Mouse (Mus musculus) lung, embryonic 14.5 days (tissue): ENCODE data around the gene Ccdc191. TPM values are rescaled to one million over a fixed set of nuclear protein-coding genes. Genes with fewer than 3 reads are reported as not detected.

Source experiments
- ATAC-seq: fragments of 200-750 bp; cut with Nextera tagmentation; 2 replicates; pipeline ENCODE4 v1.8.0; 2017; ENCODE audit warnings: mild to moderate bottlenecking, moderate TSS enrichment, moderate library complexity; ENCODE audit not compliant: insufficient read depth
- DNase-seq: peaks from one replicate; pipeline ENCODE4 v3.0.0-alpha.2; 2015
- H3K27ac ChIP-seq: fragments of 300-500 bp; sonication (generic); 2 replicates; pipeline ENCODE4 v1.5.1; 2014; ENCODE audit warnings: low read depth, mild to moderate bottlenecking, moderate library complexity
- H3K27me3 ChIP-seq: fragments of 300-500 bp; sonication (generic); 2 replicates; pipeline ENCODE4 v1.6.1; 2014; ENCODE audit warnings: low read length, control low read depth; ENCODE audit not compliant: insufficient read depth
- H3K36me3 ChIP-seq: fragments of 300-500 bp; sonication (generic); 2 replicates; pipeline ENCODE4 v1.6.1; 2014; ENCODE audit warnings: control low read depth; ENCODE audit not compliant: insufficient read depth
- H3K4me1 ChIP-seq: fragments of 300-500 bp; sonication (generic); 2 replicates; pipeline ENCODE4 v1.6.1; 2014; ENCODE audit warnings: antibody characterized with exemption, control low read depth; ENCODE audit not compliant: insufficient read depth
- H3K4me2 ChIP-seq: fragments of 300-500 bp; sonication (generic); 2 replicates; pipeline ENCODE4 v1.6.1; 2014; ENCODE audit warnings: mild to moderate bottlenecking
- H3K4me3 ChIP-seq: fragments of 300-500 bp; sonication (generic); 2 replicates; pipeline ENCODE4 v1.5.1; 2014; ENCODE audit warnings: low read depth, low read length
- H3K9ac ChIP-seq: fragments of 300-500 bp; sonication (generic); 2 replicates; pipeline ENCODE4 v1.6.1; 2014
- H3K9me3 ChIP-seq: fragments of 300-500 bp; sonication (generic); 2 replicates; pipeline ENCODE4 v1.6.1; 2016; ENCODE audit warnings: low read depth, low read length, control low read depth
- CTCF ChIP-seq: IDR thresholded peaks from 2 replicates; pipeline ENCODE4 v1.5.1; 2016; ENCODE audit warnings: antibody characterized with exemption, low read depth
- WGBS: fragments of 180-500 bp; shearing (Covaris S2); extraction: QIAGEN DNeasy Blood & Tissue Kit; methylation state at CpG from one replicate; pipeline ENCODE4 v1.1.7; 2014; 5-methylcytosine and 5-hydroxymethylcytosine counted together
- polyA plus RNA-seq: library from polyadenylated mRNA; unstranded; fragments of >200 nt; fragmentation: Nextera tagmentation; extraction: Ambion mirVana; gene quantifications from 2 replicates; pipeline ENCODE4 v1.2.1, GENCODE M21; 2014

Ccdc191 gene
- polyA plus RNA-seq, 1 experiment from 2014 or later = 10.5 TPM

DNA sequence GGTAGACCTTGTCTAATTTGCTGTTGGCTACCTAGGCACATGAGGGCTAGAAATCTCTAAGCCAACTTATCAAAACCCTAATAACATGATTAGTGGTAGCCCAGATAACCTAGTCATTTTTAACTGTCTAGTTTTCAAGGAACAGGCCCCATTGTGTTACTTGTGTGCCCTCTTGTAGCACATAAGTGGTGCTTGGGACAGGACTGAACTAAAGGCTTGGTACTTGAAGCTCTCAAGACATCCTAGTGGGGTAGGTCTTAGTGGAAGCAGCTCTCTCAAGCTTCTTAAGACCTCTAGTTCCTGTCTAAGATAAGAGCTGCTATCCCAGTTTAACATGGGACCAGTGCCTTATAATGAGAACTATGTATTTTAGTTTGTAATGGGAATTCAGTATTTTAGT, 41.0 kb downstream of the Ccdc191 start:
- Histone ChIP-seq H3K9ac (no peak overlapping the region), H3K27me3 (no peaks in the 10 kb centered on the region), H3K4me1 (peaks cover 9% of the 10 kb centered on the region), H3K9me3 (no peaks in the 10 kb centered on the region), H3K4me3 (no peak overlapping the region), H3K27ac (no peak overlapping the region), H3K4me2 (no peak overlapping the region), H3K36me3 (no peaks in the 10 kb centered on the region)
- DNase-seq (no peak), ATAC-seq (no peak)
- no peak for TF ChIP-seq CTCF

DNA sequence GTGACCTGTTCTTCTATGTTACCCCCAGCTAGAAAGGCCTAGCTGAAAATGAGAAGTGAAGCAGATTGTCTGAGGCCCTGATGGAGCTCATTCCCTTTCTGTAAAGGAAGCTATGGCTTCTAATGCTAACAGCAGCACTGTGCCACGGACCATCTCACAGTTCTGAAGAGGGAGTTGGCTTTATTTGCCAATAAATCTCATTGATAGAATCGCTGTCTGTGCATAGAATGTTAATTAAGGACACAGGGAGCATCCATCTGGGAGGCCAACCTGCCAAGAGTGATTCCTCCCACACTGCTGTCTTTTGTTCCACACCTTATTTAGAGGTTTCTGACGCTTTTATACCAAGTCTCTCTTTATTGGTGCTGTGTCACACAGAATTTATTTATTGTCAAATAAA, 41.9 kb downstream of the Ccdc191 start:
- DNase-seq = no peak
- Histone ChIP-seq H3K4me3 (no peak overlapping the region), H3K9me3 (no peaks in the 10 kb centered on the region), H3K27me3 (no peaks in the 10 kb centered on the region), H3K36me3 (no peaks in the 10 kb centered on the region), H3K4me2 (no peak overlapping the region), H3K9ac (no peak overlapping the region), H3K27ac (no peak overlapping the region), H3K4me1 (peaks cover 10% of the 10 kb centered on the region)
- WGBS = 67% methylated on average over 3 of the region's 3 CpGs
- TF ChIP-seq CTCF = no peak
- ATAC-seq = no peak

DNA sequence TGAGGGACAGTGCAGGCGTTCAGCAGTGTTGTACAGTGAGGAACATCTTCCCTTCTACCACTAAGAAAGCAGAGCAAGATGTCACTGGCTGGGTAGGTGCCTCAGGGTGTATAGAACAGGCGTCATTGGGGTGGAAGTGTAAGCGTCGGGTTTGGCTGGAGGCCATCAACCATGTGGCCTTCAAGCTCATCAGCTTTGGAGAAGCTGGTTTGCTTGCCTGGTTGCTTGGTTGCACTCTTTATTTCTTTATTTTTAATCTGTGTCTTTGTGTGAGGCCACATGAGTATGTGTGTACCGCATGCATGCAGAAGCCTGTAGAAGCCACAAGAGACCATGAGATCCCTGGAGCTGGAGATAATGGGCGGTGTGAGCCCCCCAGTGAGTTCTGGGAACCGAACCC, 42.7 kb downstream of the Ccdc191 start:
- no peak overlapping the region for H3K9ac ChIP-seq
- H3K4me1 ChIP-seq = peaks cover 10% of the 10 kb centered on the region
- 76% methylated on average over 7 of the region's 7 CpGs for WGBS
- TF ChIP-seq CTCF = no peak
- DNase-seq (no peak), ATAC-seq (no peak)
- no peak overlapping the region for H3K27ac ChIP-seq
- no peak overlapping the region for H3K4me2 ChIP-seq
- no peak overlapping the region for H3K4me3 ChIP-seq
- no peaks in the 10 kb centered on the region for H3K27me3 ChIP-seq
- H3K9me3 ChIP-seq = no peaks in the 10 kb centered on the region
- no peaks in the 10 kb centered on the region for H3K36me3 ChIP-seq

DNA sequence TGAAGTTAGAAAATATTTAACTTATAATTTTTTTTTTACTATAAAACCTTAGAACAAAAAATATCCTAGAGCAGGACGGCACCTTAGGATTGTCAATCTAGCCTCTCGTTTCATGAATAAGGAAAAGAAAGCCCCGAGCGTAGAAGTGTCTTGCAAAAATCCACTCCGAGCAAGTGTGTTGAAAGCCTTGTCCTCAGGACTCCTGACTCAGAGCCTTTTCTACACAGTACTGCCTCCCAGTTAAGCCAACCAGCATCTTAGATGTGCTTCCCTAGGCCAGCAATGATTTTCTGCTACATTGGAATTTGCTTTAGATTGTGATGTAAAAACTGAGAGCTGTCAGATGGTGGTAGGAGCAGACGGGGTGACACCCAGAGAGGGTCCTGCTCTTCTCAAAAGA, 43.4 kb downstream of the Ccdc191 start:
- Histone ChIP-seq H3K4me2 (no peak overlapping the region), H3K9me3 (no peaks in the 10 kb centered on the region), H3K4me3 (no peak overlapping the region), H3K9ac (no peak overlapping the region), H3K4me1 (peaks cover 10% of the 10 kb centered on the region), H3K27ac (no peak overlapping the region), H3K27me3 (no peaks in the 10 kb centered on the region), H3K36me3 (no peaks in the 10 kb centered on the region)
- TF ChIP-seq CTCF = no peak
- ATAC-seq (no peak), DNase-seq (no peak)
- 77% methylated on average over 6 of the region's 6 CpGs for WGBS

DNA sequence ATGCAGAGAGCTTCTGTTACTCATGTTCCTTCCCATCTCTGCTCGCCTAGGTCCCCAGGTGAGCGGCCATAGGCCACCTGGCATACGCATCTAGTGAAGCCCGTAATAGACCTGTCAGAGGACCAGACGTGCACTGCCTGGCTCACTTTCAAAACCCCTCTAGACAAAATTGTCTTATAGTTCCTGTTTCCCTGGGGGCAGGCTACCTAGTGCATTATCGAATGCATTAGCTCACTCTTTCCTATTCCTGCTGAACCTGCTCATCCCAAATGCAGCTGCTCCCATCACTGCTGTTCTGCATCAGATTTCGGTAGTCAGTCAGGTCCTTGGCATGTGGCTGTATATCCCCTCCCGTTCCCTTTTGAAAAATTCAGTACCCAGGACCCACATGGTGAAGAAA, 45.3 kb downstream of the Ccdc191 start:
- H3K4me3 ChIP-seq = no peak overlapping the region
- 83% methylated on average over 8 of the region's 8 CpGs for WGBS
- no peak overlapping the region for H3K9ac ChIP-seq
- peaks cover 10% of the 10 kb centered on the region for H3K4me1 ChIP-seq
- TF ChIP-seq CTCF = no peak
- no peaks in the 10 kb centered on the region for H3K36me3 ChIP-seq
- no peaks in the 10 kb centered on the region for H3K27me3 ChIP-seq
- H3K9me3 ChIP-seq = no peaks in the 10 kb centered on the region
- DNase-seq (no peak), ATAC-seq (no peak)
- no peak overlapping the region for H3K4me2 ChIP-seq
- no peak overlapping the region; the same call in 1 of the 2 replicates for H3K27ac ChIP-seq

DNA sequence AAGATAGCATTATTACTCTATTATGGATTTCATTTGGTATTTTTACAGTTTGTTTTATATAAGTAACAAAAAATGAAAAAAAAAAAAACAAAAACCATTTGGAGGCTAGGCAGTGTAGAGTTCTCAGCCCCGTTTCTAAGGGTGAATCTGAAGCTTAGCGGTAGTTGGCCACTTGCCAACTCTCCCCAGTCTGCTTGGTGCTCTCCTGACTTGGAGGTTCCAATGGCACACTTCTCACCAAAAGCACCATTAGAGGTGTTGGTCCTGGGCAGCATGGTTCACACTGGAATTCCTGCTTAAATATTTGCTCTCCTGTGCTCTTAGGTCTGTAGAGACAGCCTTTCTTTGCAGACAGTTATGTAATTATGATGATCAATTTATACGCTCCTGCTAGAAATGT, 45.8 kb downstream of the Ccdc191 start:
- peak; percentile 72 for DNase-seq
- no peak for TF ChIP-seq CTCF
- Histone ChIP-seq H3K27me3 (no peaks in the 10 kb centered on the region), H3K9me3 (no peaks in the 10 kb centered on the region), H3K9ac (no peak overlapping the region), H3K4me2 (no peak overlapping the region), H3K4me1 (peaks cover 10% of the 10 kb centered on the region), H3K4me3 (no peak overlapping the region), H3K36me3 (no peaks in the 10 kb centered on the region), H3K27ac (no peak overlapping the region)
- WGBS = 33% methylated on average over 3 of the region's 3 CpGs
- peak; percentile 80; the same call in 1 of the 2 replicates for ATAC-seq

DNA sequence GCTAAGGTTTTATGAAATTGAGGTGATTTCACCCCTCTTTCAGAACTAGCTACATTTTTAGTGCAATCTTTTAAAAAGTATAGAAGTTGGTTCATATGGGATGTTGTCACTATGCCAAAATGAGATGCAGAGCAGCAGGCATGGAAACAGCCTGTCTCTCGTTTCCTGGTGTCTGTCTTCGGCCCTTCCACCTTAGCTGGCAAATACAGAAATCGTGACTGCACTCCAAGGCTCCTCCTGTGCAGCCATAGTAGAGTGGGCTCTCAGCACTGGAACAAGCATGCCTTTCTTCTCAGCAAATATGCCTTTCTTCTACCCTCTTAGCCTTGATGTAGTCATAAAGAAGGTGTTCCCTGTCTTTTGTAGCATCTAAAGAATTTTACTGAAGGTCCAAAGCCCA, 46.3 kb downstream of the Ccdc191 start:
- Histone ChIP-seq H3K4me2 (no peak overlapping the region), H3K9ac (no peak overlapping the region), H3K36me3 (no peaks in the 10 kb centered on the region), H3K4me3 (no peak overlapping the region), H3K9me3 (no peaks in the 10 kb centered on the region), H3K27ac (no peak overlapping the region), H3K4me1 (peaks cover 10% of the 10 kb centered on the region), H3K27me3 (no peaks in the 10 kb centered on the region)
- 55% methylated on average over 3 of the region's 3 CpGs for WGBS
- DNase-seq = peak; percentile 13
- 0 out of 2 replicates have a peak, but pooled peaks have one; percentile 54 for ATAC-seq
- TF ChIP-seq CTCF = no peak

DNA sequence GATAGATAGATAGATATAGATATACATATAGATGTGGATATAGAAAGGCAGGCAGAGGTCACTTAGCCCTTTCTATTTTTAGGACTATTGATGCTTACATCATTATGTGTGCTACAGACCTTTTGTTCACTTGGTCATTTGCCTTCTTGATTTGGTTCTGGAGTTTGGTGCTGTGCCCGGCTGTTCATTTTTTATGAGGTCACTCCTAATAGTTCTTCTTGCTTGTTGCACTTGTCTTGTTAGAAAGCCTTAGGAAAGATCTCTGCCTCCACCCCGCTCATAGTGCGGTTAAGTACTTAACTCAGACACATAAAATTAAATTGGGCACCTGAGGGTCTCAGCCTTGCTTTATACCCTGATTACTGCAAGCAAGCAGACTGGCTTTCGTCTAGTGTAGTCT, 51.2 kb downstream of the Ccdc191 start:
- ATAC-seq (no peak), DNase-seq (no peak)
- no peaks in the 10 kb centered on the region for H3K9me3 ChIP-seq
- H3K4me3 ChIP-seq = no peak overlapping the region
- no peak overlapping the region for H3K9ac ChIP-seq
- H3K27me3 ChIP-seq = no peaks in the 10 kb centered on the region
- no peak overlapping the region for H3K4me2 ChIP-seq
- no peak overlapping the region for H3K27ac ChIP-seq
- H3K36me3 ChIP-seq = no peaks in the 10 kb centered on the region
- 84% methylated on average over 4 of the region's 4 CpGs for WGBS
- no peaks in the 10 kb centered on the region for H3K4me1 ChIP-seq
- no peak for TF ChIP-seq CTCF
